Mouse (Mus musculus): ENCODE measurements around the gene Gm3164. TPM values are rescaled to one million over a fixed set of nuclear protein-coding genes. Genes with fewer than 3 reads are reported as not detected.
"Not testable (repeated sequence)": the region's sequence is repeated elsewhere in the genome, so short reads cannot be mapped to it uniquely, and the experiment has no call there.

Gene Gm3164
- not detected in 2 replicates for polyA plus RNA-seq (2015; fragmentation: Nextera tagmentation; extraction: Ambion mirVana)

GRCm38 (mm10) chr14:4414965-4415835 lies at the start of gene Gm3164:
Gene Gm3164 (plus strand): TSS chr14:4415448.
- not testable (repeated sequence) for H3K4me1 ChIP-seq (ENCODE audit: control insufficient read depth, low read depth, low read length); H3K4me2 ChIP-seq (ENCODE audit: low read depth, low read length); H3K27ac ChIP-seq (ENCODE audit: low read length); H3K36me3 ChIP-seq (ENCODE audit: control insufficient read depth, insufficient read depth); H3K4me3 ChIP-seq (ENCODE audit: low read depth, low read length); H3K9me3 ChIP-seq (replicated peaks; ENCODE audit: control insufficient read depth, low read length); ATAC-seq (ENCODE audit: low read depth); H3K27me3 ChIP-seq (ENCODE audit: control insufficient read depth, insufficient read depth, low read depth, low read length); H3K9ac ChIP-seq (ENCODE audit: low read depth, low read length)
- 2% methylated on average over 30 of the region's 59 CpGs for WGBS (ENCODE audit: insufficient replicate concordance)

GRCm38 (mm10) chr14:4368991-4369390 lies 46.3 kb upstream of the Gm3164 start:
- not testable (repeated sequence) for H3K27ac ChIP-seq (ENCODE audit: low read length); H3K4me2 ChIP-seq (ENCODE audit: low read depth, low read length); H3K9ac ChIP-seq (ENCODE audit: low read depth, low read length); H3K27me3 ChIP-seq (ENCODE audit: control insufficient read depth, insufficient read depth, low read depth, low read length); ATAC-seq (ENCODE audit: low read depth); H3K4me1 ChIP-seq (ENCODE audit: control insufficient read depth, low read depth, low read length); H3K4me3 ChIP-seq (ENCODE audit: low read depth, low read length); H3K36me3 ChIP-seq (ENCODE audit: control insufficient read depth, insufficient read depth); H3K9me3 ChIP-seq (replicated peaks; ENCODE audit: control insufficient read depth, low read length)
- 52% methylated on average over 3 of the region's 3 CpGs for WGBS (ENCODE audit: insufficient replicate concordance)

DNA sequence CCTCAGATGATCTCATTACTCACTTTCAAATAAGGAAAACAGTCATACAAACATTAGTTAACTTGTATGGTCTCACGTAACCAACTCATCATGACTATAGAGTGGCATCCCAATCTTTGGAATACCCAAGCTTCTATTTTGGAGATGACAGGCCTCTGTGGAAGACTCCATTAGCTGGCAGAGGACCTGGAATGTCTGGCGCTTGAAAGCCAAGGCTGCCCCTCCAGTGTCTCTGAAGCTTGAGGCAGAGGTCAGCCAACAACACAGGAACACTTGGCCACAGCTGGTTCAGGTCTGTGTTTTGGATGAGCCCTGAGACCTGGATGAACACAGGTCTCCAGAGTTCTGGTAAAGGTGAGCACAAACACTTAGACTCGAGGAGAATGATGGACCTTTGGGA lies 45.6 kb upstream of the Gm3164 start:
- not testable (repeated sequence) for H3K36me3 ChIP-seq (ENCODE audit: control insufficient read depth, insufficient read depth); H3K27ac ChIP-seq (ENCODE audit: low read length); H3K27me3 ChIP-seq (ENCODE audit: control insufficient read depth, insufficient read depth, low read depth, low read length); H3K4me3 ChIP-seq (ENCODE audit: low read depth, low read length); ATAC-seq (ENCODE audit: low read depth); H3K9ac ChIP-seq (ENCODE audit: low read depth, low read length); H3K4me1 ChIP-seq (ENCODE audit: control insufficient read depth, low read depth, low read length); H3K4me2 ChIP-seq (ENCODE audit: low read depth, low read length); H3K9me3 ChIP-seq (replicated peaks; ENCODE audit: control insufficient read depth, low read length)
- 53% methylated on average over 3 of the region's 3 CpGs for WGBS (ENCODE audit: insufficient replicate concordance)

DNA sequence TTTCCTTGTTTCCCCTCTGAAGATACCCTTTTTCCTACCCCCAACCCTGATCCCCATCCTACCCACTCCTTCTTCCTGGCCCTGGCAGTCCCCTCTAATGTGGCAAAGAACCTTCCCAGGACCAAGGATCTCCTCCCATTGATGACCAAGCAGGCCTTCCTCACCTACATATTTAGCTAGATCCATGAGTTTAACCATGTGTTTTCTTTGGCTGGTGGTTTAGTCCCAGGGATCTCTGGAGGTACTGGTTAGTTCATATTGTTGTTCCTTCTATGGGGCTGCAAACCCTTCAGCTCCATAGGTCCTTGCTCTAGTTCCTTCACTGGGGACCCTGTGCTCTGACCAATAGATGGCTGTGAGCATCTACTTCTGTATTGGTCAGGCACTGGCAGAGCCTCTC lies 37.4 kb upstream of the Gm3164 start:
- H3K4me3 ChIP-seq (ENCODE audit: low read depth, low read length); H3K9me3 ChIP-seq (replicated peaks; ENCODE audit: control insufficient read depth, low read length); H3K27me3 ChIP-seq (ENCODE audit: control insufficient read depth, insufficient read depth, low read depth, low read length); H3K27ac ChIP-seq (ENCODE audit: low read length); H3K9ac ChIP-seq (ENCODE audit: low read depth, low read length); H3K4me2 ChIP-seq (ENCODE audit: low read depth, low read length); H3K36me3 ChIP-seq (ENCODE audit: control insufficient read depth, insufficient read depth); ATAC-seq (ENCODE audit: low read depth); H3K4me1 ChIP-seq (ENCODE audit: control insufficient read depth, low read depth, low read length): not testable (repeated sequence)

- H3K4me3 ChIP-seq (ENCODE audit: low read depth, low read length); H3K4me1 ChIP-seq (ENCODE audit: control insufficient read depth, low read depth, low read length); ATAC-seq (ENCODE audit: low read depth); H3K9me3 ChIP-seq (replicated peaks; ENCODE audit: control insufficient read depth, low read length); H3K36me3 ChIP-seq (ENCODE audit: control insufficient read depth, insufficient read depth); H3K27ac ChIP-seq (ENCODE audit: low read length); H3K4me2 ChIP-seq (ENCODE audit: low read depth, low read length); H3K9ac ChIP-seq (ENCODE audit: low read depth, low read length); H3K27me3 ChIP-seq (ENCODE audit: control insufficient read depth, insufficient read depth, low read depth, low read length): not testable (repeated sequence)
These were observed 29.6 kb upstream of the Gm3164 start for GRCm38 (mm10) chr14:4385606-4386005.

GRCm38 (mm10) chr14:4392841-4393530 lies 22.3 kb upstream of the Gm3164 start:
- not testable (repeated sequence) for H3K27ac ChIP-seq (ENCODE audit: low read length); H3K36me3 ChIP-seq (ENCODE audit: control insufficient read depth, insufficient read depth); H3K27me3 ChIP-seq (ENCODE audit: control insufficient read depth, insufficient read depth, low read depth, low read length); H3K9ac ChIP-seq (ENCODE audit: low read depth, low read length); H3K4me3 ChIP-seq (ENCODE audit: low read depth, low read length); ATAC-seq (ENCODE audit: low read depth); H3K4me1 ChIP-seq (ENCODE audit: control insufficient read depth, low read depth, low read length); H3K4me2 ChIP-seq (ENCODE audit: low read depth, low read length); H3K9me3 ChIP-seq (replicated peaks; ENCODE audit: control insufficient read depth, low read length)
- WGBS (ENCODE audit: insufficient replicate concordance): 72% methylated on average over 4 of the region's 6 CpGs

DNA sequence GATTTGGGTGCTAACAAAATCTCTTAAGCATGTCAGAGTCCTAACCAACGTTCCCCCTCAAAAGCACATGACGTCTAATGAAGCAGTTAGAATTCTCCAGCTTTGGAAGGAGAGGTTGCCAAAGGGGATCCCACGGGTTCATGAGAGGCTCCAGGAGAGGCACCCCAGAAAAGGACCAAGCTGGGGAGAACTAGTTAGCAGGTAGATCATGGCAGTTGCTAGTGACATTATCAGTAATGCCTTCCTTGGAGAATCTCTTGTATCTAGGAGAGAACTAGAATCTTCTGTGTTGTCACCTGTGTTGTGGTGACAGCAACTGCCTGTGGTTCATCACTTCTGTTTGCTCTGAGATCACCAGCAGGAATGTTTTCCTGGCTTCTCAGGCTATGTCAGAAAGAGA lies 18.0 kb upstream of the Gm3164 start, which contains the start of gene Gm3159:
Gene Gm3159, plus strand, starts transcription at position 301 of the 400 bp plus-strand sequence.
- H3K27me3 ChIP-seq (ENCODE audit: control insufficient read depth, insufficient read depth, low read depth, low read length); H3K9me3 ChIP-seq (replicated peaks; ENCODE audit: control insufficient read depth, low read length); ATAC-seq (ENCODE audit: low read depth); H3K36me3 ChIP-seq (ENCODE audit: control insufficient read depth, insufficient read depth); H3K27ac ChIP-seq (ENCODE audit: low read length); H3K4me3 ChIP-seq (ENCODE audit: low read depth, low read length); H3K4me1 ChIP-seq (ENCODE audit: control insufficient read depth, low read depth, low read length); H3K9ac ChIP-seq (ENCODE audit: low read depth, low read length); H3K4me2 ChIP-seq (ENCODE audit: low read depth, low read length): not testable (repeated sequence)
- 39% methylated on average over 2 of the region's 3 CpGs for WGBS (ENCODE audit: insufficient replicate concordance)

DNA sequence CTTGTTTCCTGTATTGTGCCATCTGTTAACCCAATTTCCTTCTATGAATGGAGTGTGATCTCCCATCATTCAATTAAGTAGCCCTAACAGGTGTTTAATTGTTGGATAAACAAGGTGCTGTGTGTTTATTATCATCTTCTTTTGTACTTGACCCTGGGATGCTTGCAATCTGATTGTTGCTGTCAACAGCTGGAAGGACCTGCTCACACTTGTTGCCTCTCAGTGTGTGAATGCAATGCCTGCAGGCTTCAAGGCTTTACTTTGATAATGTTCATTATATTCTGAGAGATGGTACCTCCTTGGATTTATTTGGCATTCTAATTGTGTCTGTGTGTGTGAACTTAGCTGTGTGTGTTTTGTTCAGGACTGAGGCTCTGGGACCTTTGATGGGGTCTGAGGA lies 16.6 kb upstream of the Gm3164 start:
- H3K4me2 ChIP-seq (ENCODE audit: low read depth, low read length); H3K9ac ChIP-seq (ENCODE audit: low read depth, low read length); H3K27ac ChIP-seq (ENCODE audit: low read length); H3K9me3 ChIP-seq (replicated peaks; ENCODE audit: control insufficient read depth, low read length); H3K4me3 ChIP-seq (ENCODE audit: low read depth, low read length); ATAC-seq (ENCODE audit: low read depth); H3K27me3 ChIP-seq (ENCODE audit: control insufficient read depth, insufficient read depth, low read depth, low read length); H3K4me1 ChIP-seq (ENCODE audit: control insufficient read depth, low read depth, low read length); H3K36me3 ChIP-seq (ENCODE audit: control insufficient read depth, insufficient read depth): not testable (repeated sequence)

DNA sequence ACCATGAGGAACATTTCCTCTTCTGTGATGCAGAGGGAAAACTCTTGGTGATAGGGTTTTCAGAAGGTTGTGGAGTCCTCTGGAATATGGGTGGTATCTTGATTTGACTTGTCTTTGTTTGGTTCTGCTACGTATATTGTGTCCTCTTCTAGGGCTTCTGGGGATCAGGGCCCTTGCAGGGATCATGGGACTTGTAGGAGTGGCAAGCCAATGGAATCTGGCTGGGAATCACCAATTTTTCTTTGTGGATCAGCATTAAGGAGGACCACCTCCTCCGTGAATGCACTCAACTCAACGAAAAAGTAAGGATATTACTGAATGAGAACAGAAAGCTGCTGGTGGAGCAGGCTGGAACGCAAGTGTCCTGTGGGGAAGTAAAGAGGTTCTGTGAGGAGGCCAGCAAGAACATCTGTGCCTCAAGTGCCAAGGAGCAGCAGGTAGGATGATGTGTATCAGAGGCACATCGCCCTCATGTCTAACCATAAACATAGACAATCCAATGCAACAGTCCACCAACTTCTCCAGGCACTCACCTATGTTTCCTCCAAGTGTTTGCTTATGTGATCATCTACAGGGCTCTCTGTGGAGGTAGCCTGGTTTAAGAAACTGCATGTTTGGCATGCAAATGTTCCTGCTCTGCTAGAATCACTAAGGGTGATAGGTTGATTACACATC lies 15.0 kb upstream of the Gm3164 start:
- H3K4me3 ChIP-seq (ENCODE audit: low read depth, low read length); H3K9ac ChIP-seq (ENCODE audit: low read depth, low read length); H3K27me3 ChIP-seq (ENCODE audit: control insufficient read depth, insufficient read depth, low read depth, low read length); H3K27ac ChIP-seq (ENCODE audit: low read length); H3K4me1 ChIP-seq (ENCODE audit: control insufficient read depth, low read depth, low read length); H3K9me3 ChIP-seq (replicated peaks; ENCODE audit: control insufficient read depth, low read length); ATAC-seq (ENCODE audit: low read depth); H3K36me3 ChIP-seq (ENCODE audit: control insufficient read depth, insufficient read depth); H3K4me2 ChIP-seq (ENCODE audit: low read depth, low read length): not testable (repeated sequence)
- 69% methylated on average over 5 of the region's 5 CpGs for WGBS (ENCODE audit: insufficient replicate concordance)
